Mouse (Mus musculus) lung, postnatal 0 days (tissue): Measurements from ENCODE around the gene Farp1.

Experiments
- CTCF ChIP-seq: IDR thresholded peaks from 2 replicates; pipeline ENCODE4 v1.5.1; 2016; ENCODE audit warnings: antibody characterized with exemption, mild to moderate bottlenecking
- EP300 ChIP-seq: IDR thresholded peaks from 2 replicates; pipeline ENCODE4 v1.6.1; 2016; ENCODE audit warnings: antibody characterized with exemption, mild to moderate bottlenecking, control low read depth

- TF ChIP-seq CTCF (no peak), EP300 (no peak)
Observed at GRCm38 (mm10) chr14:121149984-121150383, 115.0 kb downstream of the Farp1 start.
